Mouse (Mus musculus): Measurements from ENCODE around the gene Steap3. TPM values are rescaled to one million over a fixed set of nuclear protein-coding genes. Genes with fewer than 3 reads are reported as not detected.

The Steap3 gene
- polyA plus RNA-seq, 1 experiment from 2014 or later, result 4.6 TPM

DNA sequence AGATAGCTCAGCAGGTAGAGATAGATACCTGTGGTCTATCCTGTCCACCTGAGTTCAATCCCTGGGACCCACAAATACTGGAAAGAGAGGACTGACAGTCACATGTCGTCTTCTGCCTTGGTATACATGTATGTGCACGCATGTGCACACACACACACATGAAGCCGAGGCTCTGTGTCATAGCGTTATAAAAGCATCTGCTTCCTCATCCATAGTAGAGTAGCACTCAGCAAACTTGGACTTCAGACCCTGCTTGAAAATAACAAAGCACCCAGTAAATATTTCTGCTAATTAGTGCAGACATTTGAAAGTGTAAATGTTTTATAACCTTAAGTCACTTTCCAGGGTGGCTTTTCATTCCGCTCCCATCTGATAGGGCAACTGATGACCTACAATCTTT, 111.0 kb downstream of the Steap3 start:
- ATAC-seq (replicated peaks; ENCODE audit: low FRiP score, low read depth), result no peak
- Histone ChIP-seq H3K27me3 (ENCODE audit: insufficient read depth, low read length) (no peaks in the 10 kb centered on the region), H3K4me1 (replicated peaks; ENCODE audit: insufficient read depth, low read length) (no peaks in the 10 kb centered on the region), H3K4me3 (replicated peaks; ENCODE audit: low read depth, low read length) (no peak overlapping the region), H3K36me3 (ENCODE audit: insufficient read depth, low read length) (no peaks in the 10 kb centered on the region), H3K9ac (ENCODE audit: low read depth, low read length) (no peak overlapping the region), H3K4me2 (ENCODE audit: low read length) (no peak overlapping the region), H3K27ac (no peak overlapping the region), H3K9me3 (replicated peaks; ENCODE audit: low read length) (no peaks in the 10 kb centered on the region)
- WGBS, result 90% methylated on average over 5 of the region's 5 CpGs
- TF ChIP-seq CTCF (IDR thresholded peaks at IDR 0.05; ENCODE audit: low read depth), result no peak
- no peak for DNase-seq (ENCODE audit: low spot score)

DNA sequence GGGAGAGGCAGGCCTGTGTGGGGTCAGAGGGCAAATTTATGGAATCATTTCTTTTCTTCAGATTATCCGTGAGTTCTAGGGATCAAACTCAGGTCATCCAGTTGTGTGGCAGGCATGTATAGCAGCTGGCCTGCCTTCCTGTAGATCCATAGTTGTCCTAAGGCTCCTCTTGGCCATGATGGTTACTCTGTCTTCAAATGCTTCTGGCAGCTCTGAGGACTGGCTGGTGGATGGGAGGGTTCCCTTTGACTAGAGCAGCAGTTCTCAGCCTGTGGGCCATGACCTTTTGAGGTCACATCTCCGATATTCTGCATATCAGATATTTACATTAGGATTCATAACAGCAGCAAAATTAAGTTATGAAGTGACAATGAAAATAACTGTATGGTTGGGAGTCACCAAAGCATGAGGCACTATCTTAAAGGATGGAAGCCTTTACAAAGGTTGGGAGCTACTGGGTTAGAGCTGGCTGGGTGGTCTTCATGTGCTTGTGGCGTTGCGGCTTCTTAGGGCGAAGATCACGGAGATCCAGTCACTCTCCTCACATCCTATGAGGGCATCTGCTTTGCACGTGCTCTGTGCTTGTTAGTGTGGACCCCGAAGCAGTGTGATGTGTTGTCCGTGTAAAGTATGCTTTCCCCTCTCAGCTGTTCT, 113.9 kb downstream of the Steap3 start:
- H3K9ac ChIP-seq (ENCODE audit: low read depth, low read length), result no peak overlapping the region
- no peaks in the 10 kb centered on the region for H3K36me3 ChIP-seq (ENCODE audit: insufficient read depth, low read length)
- H3K4me1 ChIP-seq (replicated peaks; ENCODE audit: insufficient read depth, low read length), result no peaks in the 10 kb centered on the region
- WGBS, result 87% methylated on average over 9 of the region's 9 CpGs
- H3K27me3 ChIP-seq (ENCODE audit: insufficient read depth, low read length), result no peaks in the 10 kb centered on the region
- H3K27ac ChIP-seq, result no peak overlapping the region
- no peak overlapping the region for H3K4me2 ChIP-seq (ENCODE audit: low read length)
- ATAC-seq (replicated peaks; ENCODE audit: low FRiP score, low read depth), result no peak
- H3K4me3 ChIP-seq (replicated peaks; ENCODE audit: low read depth, low read length), result no peak overlapping the region
- no peaks in the 10 kb centered on the region for H3K9me3 ChIP-seq (replicated peaks; ENCODE audit: low read length)
- no peak for DNase-seq (ENCODE audit: low spot score)
- no peak for TF ChIP-seq CTCF (IDR thresholded peaks at IDR 0.05; ENCODE audit: low read depth)

DNA sequence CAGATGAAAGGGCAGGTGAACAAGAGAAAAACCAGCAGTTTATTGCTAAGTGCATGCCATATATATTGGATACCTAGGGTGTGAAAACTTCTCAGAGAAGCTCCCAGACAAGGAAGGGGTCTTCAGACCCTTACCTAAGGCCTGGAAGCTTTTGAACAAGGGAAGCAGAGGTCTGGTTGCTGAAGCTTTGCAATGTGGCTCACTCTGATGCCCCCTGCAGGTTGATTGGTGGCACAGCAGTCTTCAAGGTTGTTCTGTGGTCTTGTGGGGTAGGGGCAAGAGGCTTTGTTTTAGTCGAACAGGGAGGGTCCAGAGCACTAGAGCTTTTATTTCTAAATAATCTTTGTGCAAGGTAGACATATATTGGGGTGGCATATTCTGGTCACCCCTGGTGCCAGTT, 117.2 kb downstream of the Steap3 start:
- Histone ChIP-seq H3K4me2 (ENCODE audit: low read length) (no peak overlapping the region), H3K36me3 (ENCODE audit: insufficient read depth, low read length) (no peaks in the 10 kb centered on the region), H3K9me3 (replicated peaks; ENCODE audit: low read length) (no peaks in the 10 kb centered on the region), H3K9ac (ENCODE audit: low read depth, low read length) (no peak overlapping the region), H3K27me3 (ENCODE audit: insufficient read depth, low read length) (no peaks in the 10 kb centered on the region), H3K4me3 (replicated peaks; ENCODE audit: low read depth, low read length) (no peak overlapping the region), H3K27ac (no peak overlapping the region), H3K4me1 (replicated peaks; ENCODE audit: insufficient read depth, low read length) (no peaks in the 10 kb centered on the region)
- 21% methylated on average over 1 of the region's 1 CpGs for WGBS
- ATAC-seq (replicated peaks; ENCODE audit: low FRiP score, low read depth), result no peak
- TF ChIP-seq CTCF (IDR thresholded peaks at IDR 0.05; ENCODE audit: low read depth), result peak; percentile 79
- DNase-seq (ENCODE audit: low spot score), result peak; percentile 59

DNA sequence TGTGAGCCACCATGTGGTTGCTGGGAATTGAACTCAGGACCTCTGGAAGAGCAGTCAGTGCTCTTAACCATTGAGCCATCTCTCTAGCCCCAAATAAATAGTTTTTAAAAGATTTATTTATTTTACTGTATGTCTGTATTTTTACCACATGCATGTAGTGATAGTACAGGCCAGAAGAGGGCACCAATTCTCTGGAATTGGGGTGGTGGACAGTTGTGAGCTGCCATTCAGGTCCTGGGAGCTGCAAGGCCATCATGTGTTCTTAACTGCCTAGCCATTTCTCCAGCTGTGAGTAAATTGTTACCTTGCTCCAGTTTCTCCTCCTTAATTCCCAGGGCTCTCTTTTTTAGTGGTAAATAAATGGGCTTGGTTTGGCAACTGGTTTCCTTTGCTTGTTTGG, 118.3 kb downstream of the Steap3 start:
- Histone ChIP-seq H3K27ac (no peak overlapping the region), H3K4me3 (replicated peaks; ENCODE audit: low read depth, low read length) (no peak overlapping the region), H3K9me3 (replicated peaks; ENCODE audit: low read length) (no peaks in the 10 kb centered on the region), H3K27me3 (ENCODE audit: insufficient read depth, low read length) (no peaks in the 10 kb centered on the region), H3K4me2 (ENCODE audit: low read length) (no peak overlapping the region), H3K36me3 (ENCODE audit: insufficient read depth, low read length) (no peaks in the 10 kb centered on the region), H3K9ac (ENCODE audit: low read depth, low read length) (no peak overlapping the region), H3K4me1 (replicated peaks; ENCODE audit: insufficient read depth, low read length) (no peaks in the 10 kb centered on the region)
- DNase-seq (ENCODE audit: low spot score) (peak; percentile 66), ATAC-seq (replicated peaks; ENCODE audit: low FRiP score, low read depth) (no peak; the same call in 1 of the 2 replicates)
- TF ChIP-seq CTCF (IDR thresholded peaks at IDR 0.05; ENCODE audit: low read depth), result peak; percentile 74

DNA sequence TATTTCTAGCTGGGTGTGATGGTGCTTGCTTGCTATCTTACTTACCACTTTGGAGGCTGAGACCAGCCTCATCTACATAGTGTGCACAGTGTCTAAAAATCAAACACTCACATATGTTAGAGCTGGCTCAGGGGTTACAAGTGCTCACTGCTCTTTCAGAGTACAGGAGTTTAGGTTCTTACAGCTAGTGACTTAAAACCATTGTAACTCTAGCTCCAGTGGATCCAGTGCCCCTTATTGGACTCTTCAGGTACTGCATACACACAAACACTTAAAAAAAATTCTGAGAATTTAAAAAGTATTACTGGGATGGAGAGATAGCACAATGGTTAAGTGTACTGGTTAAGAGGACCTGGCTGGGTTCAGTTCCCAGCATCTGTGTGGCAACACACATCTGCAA, 125.5 kb downstream of the Steap3 start:
- DNase-seq (ENCODE audit: low spot score), result peak; percentile 50
- no peak overlapping the region for H3K27ac ChIP-seq

DNA sequence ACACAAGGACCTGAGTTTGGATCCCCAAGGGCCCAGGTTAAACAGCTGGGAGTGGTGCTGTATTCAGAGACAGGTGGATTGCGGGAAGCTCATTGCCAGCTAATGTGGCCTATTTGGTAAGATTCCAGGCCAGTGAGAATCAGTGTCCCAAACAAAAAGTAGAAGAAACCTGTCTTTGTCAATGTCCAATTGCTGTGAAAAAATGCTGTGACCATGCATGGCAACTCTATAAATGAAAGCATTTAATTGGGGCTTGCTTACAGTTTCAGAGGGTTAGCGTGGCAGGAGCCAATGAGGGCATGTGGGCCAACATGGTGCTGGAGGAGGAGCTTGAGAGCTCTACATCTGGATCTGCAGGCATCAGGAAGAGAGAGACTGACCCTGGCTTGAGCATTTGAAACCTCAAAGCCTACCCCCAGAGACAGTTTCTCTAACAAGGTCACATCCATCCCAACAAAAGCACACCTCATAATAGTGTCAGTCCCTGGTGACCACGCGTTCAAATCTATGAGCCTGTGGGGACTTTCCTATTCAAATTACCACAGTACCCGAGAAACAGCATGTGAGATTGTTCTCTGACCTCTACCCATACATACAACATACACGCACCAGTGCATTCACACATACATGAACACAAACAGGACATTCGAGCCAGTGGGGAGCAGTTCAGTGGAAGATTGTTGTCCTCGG, 126.8 kb downstream of the Steap3 start:
- TF ChIP-seq CTCF (IDR thresholded peaks at IDR 0.05; ENCODE audit: low read depth), result no peak
- no peaks in the 10 kb centered on the region for H3K36me3 ChIP-seq (ENCODE audit: insufficient read depth, low read length)
- H3K27ac ChIP-seq, result no peak overlapping the region
- DNase-seq (ENCODE audit: low spot score), result no peak
- H3K9me3 ChIP-seq (replicated peaks; ENCODE audit: low read length), result no peaks in the 10 kb centered on the region
- no peak overlapping the region for H3K4me3 ChIP-seq (replicated peaks; ENCODE audit: low read depth, low read length)
- ATAC-seq (replicated peaks; ENCODE audit: low FRiP score, low read depth), result no peak
- 0 out of 2 replicates have a peak, but pooled peaks cover 4% of the 10 kb centered on the region for H3K4me1 ChIP-seq (replicated peaks; ENCODE audit: insufficient read depth, low read length)
- H3K9ac ChIP-seq (ENCODE audit: low read depth, low read length), result no peak overlapping the region
- no peak overlapping the region for H3K4me2 ChIP-seq (ENCODE audit: low read length)
- 79% methylated on average over 8 of the region's 8 CpGs for WGBS
- no peaks in the 10 kb centered on the region for H3K27me3 ChIP-seq (ENCODE audit: insufficient read depth, low read length)

More for the DNA sequence above, 125.5 kb downstream of the Steap3 start:
- no peak overlapping the region for H3K4me3 ChIP-seq (replicated peaks; ENCODE audit: low read depth, low read length)
- no peak for ATAC-seq (replicated peaks; ENCODE audit: low FRiP score, low read depth)
- H3K4me1 ChIP-seq (replicated peaks; ENCODE audit: insufficient read depth, low read length), result 0 out of 2 replicates have a peak, but pooled peaks cover 4% of the 10 kb centered on the region
- no peaks in the 10 kb centered on the region for H3K9me3 ChIP-seq (replicated peaks; ENCODE audit: low read length)
- no peaks in the 10 kb centered on the region for H3K36me3 ChIP-seq (ENCODE audit: insufficient read depth, low read length)
- H3K9ac ChIP-seq (ENCODE audit: low read depth, low read length), result no peak overlapping the region
- H3K27me3 ChIP-seq (ENCODE audit: insufficient read depth, low read length), result no peaks in the 10 kb centered on the region
- no peak overlapping the region for H3K4me2 ChIP-seq (ENCODE audit: low read length)
- peak; percentile 64 for TF ChIP-seq CTCF (IDR thresholded peaks at IDR 0.05; ENCODE audit: low read depth)

All from kidney, postnatal 0 days (tissue).